Mouse (Mus musculus): ENCODE measurements around the gene Acta1. TPM values are rescaled to one million over a fixed set of nuclear protein-coding genes. Genes with fewer than 3 reads are reported as not detected.
A peak's percentile ranks its signal among the peaks of the same experiment; 100 is the strongest.

The Acta1 gene
- polyA plus RNA-seq, 1 experiment: not detected

- 84% methylated on average over 5 of the region's 5 CpGs for WGBS
- peaks cover 9% of the 10 kb centered on the region for H3K4me1 ChIP-seq (ENCODE audit: control insufficient read depth, insufficient read depth, low read length)
- no peak overlapping the region for H3K27ac ChIP-seq (ENCODE audit: insufficient read depth, low read depth, low read length)
- TF ChIP-seq CTCF (IDR thresholded peaks at IDR 0.05; ENCODE audit: insufficient read depth, low read depth, low read length) (no peak), POLR2A (IDR thresholded peaks at IDR 0.05; ENCODE audit: insufficient read depth, low read depth, low read length) (no peak)
- no peak overlapping the region for H3K4me3 ChIP-seq (ENCODE audit: insufficient read depth, low read depth, low read length)
Observed at GRCm38 (mm10) chr8:123898576-123898975, 4.0 kb upstream of the Acta1 start.

GRCm38 (mm10) chr8:123896774-123897173, 2.2 kb upstream of the Acta1 start:
- no peak for TF ChIP-seq POLR2A (IDR thresholded peaks at IDR 0.05; ENCODE audit: insufficient read depth, low read depth, low read length)
- no peak for TF ChIP-seq CTCF (IDR thresholded peaks at IDR 0.05; ENCODE audit: insufficient read depth, low read depth, low read length)
- H3K4me1 ChIP-seq (ENCODE audit: control insufficient read depth, insufficient read depth, low read length): peaks cover 25% of the 10 kb centered on the region
- no peak overlapping the region for H3K4me3 ChIP-seq (ENCODE audit: insufficient read depth, low read depth, low read length)
- H3K27ac ChIP-seq (ENCODE audit: insufficient read depth, low read depth, low read length): no peak overlapping the region
- 55% methylated on average over 10 of the region's 10 CpGs for WGBS

DNA sequence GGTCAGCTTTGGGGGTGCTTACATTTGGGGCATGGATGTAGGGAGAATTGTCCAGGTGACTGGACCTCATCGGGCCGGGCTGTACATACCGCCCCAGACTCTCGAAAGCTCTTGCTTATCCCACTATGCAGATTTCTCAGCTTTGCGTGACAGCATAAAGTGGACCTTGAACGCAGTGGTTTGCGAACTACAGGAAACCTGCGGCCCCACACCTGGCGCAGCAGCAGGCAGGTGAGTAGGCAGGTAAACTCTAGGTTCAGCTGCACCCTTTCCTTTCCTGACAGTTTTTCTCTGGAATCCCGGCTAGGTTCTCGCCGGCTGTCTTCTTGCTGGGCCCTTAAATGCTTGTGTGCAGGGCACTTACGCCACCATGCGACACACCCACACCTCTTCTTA, 1.8 kb upstream of the Acta1 start:
- Histone ChIP-seq H3K4me1 (ENCODE audit: control insufficient read depth, insufficient read depth, low read length) (peaks cover 27% of the 10 kb centered on the region), H3K4me3 (ENCODE audit: insufficient read depth, low read depth, low read length) (no peak overlapping the region), H3K27ac (ENCODE audit: insufficient read depth, low read depth, low read length) (no peak overlapping the region)
- no peak for TF ChIP-seq CTCF (IDR thresholded peaks at IDR 0.05; ENCODE audit: insufficient read depth, low read depth, low read length)
- no peak for TF ChIP-seq POLR2A (IDR thresholded peaks at IDR 0.05; ENCODE audit: insufficient read depth, low read depth, low read length)
- 66% methylated on average over 14 of the region's 14 CpGs for WGBS

GRCm38 (mm10) chr8:123895680-123896365, 1.3 kb upstream of the Acta1 start:
- H3K4me3 ChIP-seq (ENCODE audit: insufficient read depth, low read depth, low read length): no peak overlapping the region
- WGBS: 64% methylated on average over 9 of the region's 9 CpGs
- no peak overlapping the region for H3K27ac ChIP-seq (ENCODE audit: insufficient read depth, low read depth, low read length)
- TF ChIP-seq CTCF (IDR thresholded peaks at IDR 0.05; ENCODE audit: insufficient read depth, low read depth, low read length) (no peak), POLR2A (IDR thresholded peaks at IDR 0.05; ENCODE audit: insufficient read depth, low read depth, low read length) (no peak)
- peaks cover 31% of the 10 kb centered on the region for H3K4me1 ChIP-seq (ENCODE audit: control insufficient read depth, insufficient read depth, low read length)

DNA sequence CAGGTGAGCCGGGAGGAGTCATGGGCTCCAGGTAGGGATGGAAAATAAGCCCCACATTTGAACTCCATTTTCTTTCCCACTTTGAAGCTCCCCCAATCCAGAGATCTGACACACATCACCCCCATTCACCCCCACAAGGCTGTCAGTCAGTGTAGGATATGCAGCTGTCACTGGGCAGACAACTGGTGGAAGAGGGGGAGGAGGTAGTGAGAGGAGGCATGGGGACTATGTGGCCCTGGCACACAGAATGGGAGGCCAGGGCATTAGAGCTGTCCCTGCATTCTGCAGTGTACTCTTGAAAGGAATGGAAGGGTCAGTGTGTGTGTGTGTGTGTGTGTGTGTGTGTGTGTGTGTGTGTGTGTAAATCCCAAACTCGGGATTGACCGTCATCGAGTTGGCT, 679 bp upstream of the Acta1 start:
- no peak overlapping the region for H3K4me3 ChIP-seq (ENCODE audit: insufficient read depth, low read depth, low read length)
- no peak overlapping the region for H3K27ac ChIP-seq (ENCODE audit: insufficient read depth, low read depth, low read length)
- WGBS: 77% methylated on average over 4 of the region's 4 CpGs
- TF ChIP-seq CTCF (IDR thresholded peaks at IDR 0.05; ENCODE audit: insufficient read depth, low read depth, low read length) (no peak), POLR2A (IDR thresholded peaks at IDR 0.05; ENCODE audit: insufficient read depth, low read depth, low read length) (no peak)
- H3K4me1 ChIP-seq (ENCODE audit: control insufficient read depth, insufficient read depth, low read length): peaks cover 31% of the 10 kb centered on the region

DNA sequence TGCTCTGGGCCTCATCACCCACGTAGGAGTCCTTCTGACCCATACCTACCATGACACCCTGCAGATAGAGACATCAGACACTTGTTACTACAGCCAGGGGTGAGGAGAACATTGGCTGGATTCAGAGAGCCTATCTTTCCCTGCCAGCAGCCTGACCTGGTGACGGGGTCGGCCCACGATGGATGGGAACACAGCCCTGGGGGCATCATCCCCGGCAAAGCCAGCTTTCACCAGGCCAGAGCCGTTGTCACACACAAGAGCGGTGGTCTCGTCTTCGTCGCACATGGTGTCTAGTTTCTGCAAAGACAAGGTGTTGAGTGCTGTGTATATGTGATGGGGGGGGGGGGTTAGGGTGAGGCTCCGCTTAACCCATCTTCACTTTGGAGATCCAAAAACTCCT, 1.1 kb downstream of the Acta1 start:
- Histone ChIP-seq H3K4me3 (ENCODE audit: insufficient read depth, low read depth, low read length) (no peak overlapping the region), H3K27ac (ENCODE audit: insufficient read depth, low read depth, low read length) (no peak overlapping the region), H3K4me1 (ENCODE audit: control insufficient read depth, insufficient read depth, low read length) (peaks cover 33% of the 10 kb centered on the region)
- 91% methylated on average over 11 of the region's 11 CpGs for WGBS
- TF ChIP-seq POLR2A (IDR thresholded peaks at IDR 0.05; ENCODE audit: insufficient read depth, low read depth, low read length) (no peak), CTCF (IDR thresholded peaks at IDR 0.05; ENCODE audit: insufficient read depth, low read depth, low read length) (no peak)

- WGBS: 20% methylated on average over 30 of the region's 30 CpGs
- peak overlapping the region; percentile 90 for H3K27ac ChIP-seq (ENCODE audit: insufficient read depth, low read depth, low read length)
- no peak for TF ChIP-seq POLR2A (IDR thresholded peaks at IDR 0.05; ENCODE audit: insufficient read depth, low read depth, low read length)
- no peak for TF ChIP-seq CTCF (IDR thresholded peaks at IDR 0.05; ENCODE audit: insufficient read depth, low read depth, low read length)
- H3K4me1 ChIP-seq (ENCODE audit: control insufficient read depth, insufficient read depth, low read length): peaks cover 33% of the 10 kb centered on the region
- H3K4me3 ChIP-seq (ENCODE audit: insufficient read depth, low read depth, low read length): peak overlapping the region; percentile 49
Observed at GRCm38 (mm10) chr8:123892586-123893155, 1.9 kb downstream of the Acta1 start.

DNA sequence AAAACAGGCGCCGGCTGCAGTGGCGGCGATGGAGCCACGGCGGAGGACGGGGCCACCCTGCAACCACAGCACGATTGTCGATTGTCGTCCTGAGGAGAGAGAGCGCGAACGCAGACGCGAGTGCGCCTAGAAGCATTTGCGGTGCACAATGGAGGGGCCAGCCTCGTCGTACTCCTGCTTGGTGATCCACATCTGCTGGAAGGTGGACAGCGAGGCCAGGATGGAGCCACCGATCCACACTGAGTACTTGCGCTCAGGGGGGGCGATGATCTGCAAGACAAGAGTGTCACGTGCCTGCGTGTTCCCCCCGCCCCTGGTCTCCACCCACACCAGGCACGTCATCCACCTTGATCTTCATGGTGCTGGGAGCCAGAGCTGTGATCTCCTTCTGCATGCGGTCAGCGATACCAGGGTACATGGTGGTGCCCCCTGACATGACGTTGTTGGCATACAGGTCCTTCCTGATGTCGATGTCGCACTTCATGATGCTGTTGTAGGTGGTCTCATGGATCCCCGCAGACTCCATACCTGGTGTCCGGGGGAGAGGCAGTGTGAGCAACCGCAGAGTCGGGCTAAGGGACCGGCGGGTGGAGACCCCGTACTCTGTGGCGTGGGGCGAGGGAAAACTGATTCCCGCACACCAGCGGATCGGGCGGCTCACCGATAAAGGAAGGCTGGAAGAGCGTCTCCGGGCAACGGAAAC, 2.5 kb downstream of the Acta1 start:
- H3K4me3 ChIP-seq (ENCODE audit: insufficient read depth, low read depth, low read length): peak overlapping the region; percentile 49
- H3K4me1 ChIP-seq (ENCODE audit: control insufficient read depth, insufficient read depth, low read length): peaks cover 33% of the 10 kb centered on the region
- H3K27ac ChIP-seq (ENCODE audit: insufficient read depth, low read depth, low read length): peak overlapping the region; percentile 90
- TF ChIP-seq CTCF (IDR thresholded peaks at IDR 0.05; ENCODE audit: insufficient read depth, low read depth, low read length) (no peak), POLR2A (IDR thresholded peaks at IDR 0.05; ENCODE audit: insufficient read depth, low read depth, low read length) (peak; percentile 90)
- under 1% methylated on average over 49 of the region's 49 CpGs for WGBS

DNA sequence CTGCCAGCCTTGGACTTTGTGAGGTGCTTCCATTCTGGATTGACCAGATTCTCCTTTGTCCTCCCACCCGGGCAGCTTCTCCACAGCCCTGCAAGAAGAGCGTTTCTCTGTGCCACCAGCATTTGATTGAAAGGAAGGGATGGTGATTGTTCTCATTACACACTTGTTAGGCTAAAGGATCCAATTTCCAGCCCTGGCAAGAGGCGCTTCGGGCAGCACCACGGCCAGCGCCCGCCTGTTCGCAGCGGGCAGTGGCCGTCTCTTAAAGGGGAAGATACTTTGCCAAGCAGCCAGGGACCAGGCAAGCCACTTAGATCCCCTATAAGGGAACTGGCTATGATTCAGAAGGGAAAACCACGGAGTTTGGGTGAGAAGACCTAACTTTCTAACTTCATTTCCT, 3.3 kb downstream of the Acta1 start:
- Histone ChIP-seq H3K27ac (ENCODE audit: insufficient read depth, low read depth, low read length) (peak overlapping the region; percentile 90), H3K4me3 (ENCODE audit: insufficient read depth, low read depth, low read length) (peak overlapping the region; percentile 49), H3K4me1 (ENCODE audit: control insufficient read depth, insufficient read depth, low read length) (peaks cover 31% of the 10 kb centered on the region)
- WGBS: 6% methylated on average over 11 of the region's 11 CpGs
- TF ChIP-seq CTCF (IDR thresholded peaks at IDR 0.05; ENCODE audit: insufficient read depth, low read depth, low read length) (no peak), POLR2A (IDR thresholded peaks at IDR 0.05; ENCODE audit: insufficient read depth, low read depth, low read length) (no peak)
